Mouse (Mus musculus): ENCODE results near the gene Eng.

Eng gene

GRCm38 (mm10) chr2:32709521-32710137, 63.2 kb downstream of the Eng start:
- DNase-seq (ENCODE audit: low spot score in 2 of 2), result no peak

GRCm38 (mm10) chr2:32710425-32710824, 64.0 kb downstream of the Eng start:
- no peak for DNase-seq (ENCODE audit: low spot score in 2 of 2)

- DNase-seq (ENCODE audit: low spot score in 2 of 2), result no peak
Measured at GRCm38 (mm10) chr2:32711301-32712056, 65.1 kb downstream of the Eng start.

GRCm38 (mm10) chr2:32712108-32712551, 65.7 kb downstream of the Eng start:
- peak; percentile 65 to 68 for DNase-seq (ENCODE audit: low spot score in 2 of 2)

DNA sequence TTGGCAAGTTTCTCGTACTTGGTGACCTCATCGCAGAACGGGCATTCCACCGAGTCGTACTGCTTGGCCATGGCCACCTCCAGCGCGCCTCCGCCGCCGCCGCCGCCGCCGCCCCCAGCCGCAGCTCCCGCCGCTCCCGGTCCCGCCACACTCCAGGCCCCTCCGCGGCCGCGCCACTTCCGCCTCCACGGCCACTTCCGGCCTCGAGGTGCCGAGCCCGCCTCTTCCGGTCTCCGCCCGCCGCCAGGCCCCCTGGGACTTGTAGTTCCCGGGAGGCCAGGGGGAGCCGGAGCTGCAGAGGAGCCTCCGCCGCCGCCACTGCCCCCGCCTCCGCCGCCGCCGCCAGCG, 66.2 kb downstream of the Eng start:
- peak; percentile 93 to 95 for DNase-seq (ENCODE audit: low spot score in 2 of 2)

GRCm38 (mm10) chr2:32712934-32713817, 66.8 kb downstream of the Eng start, which contains the start of gene Cdk9:
Gene Cdk9, minus strand, starts transcription at chr2:32713076.
- peak; percentile 94 to 95 for DNase-seq (ENCODE audit: low spot score in 2 of 2)

- DNase-seq (ENCODE audit: low spot score in 2 of 2), result peak in 1 of 2 experiments; percentile 27
Measured at GRCm38 (mm10) chr2:32714117-32714986, 68.0 kb downstream of the Eng start.

- DNase-seq (ENCODE audit: low spot score in 2 of 2), result no peak
Measured at GRCm38 (mm10) chr2:32714987-32715425, 68.6 kb downstream of the Eng start.

DNA sequence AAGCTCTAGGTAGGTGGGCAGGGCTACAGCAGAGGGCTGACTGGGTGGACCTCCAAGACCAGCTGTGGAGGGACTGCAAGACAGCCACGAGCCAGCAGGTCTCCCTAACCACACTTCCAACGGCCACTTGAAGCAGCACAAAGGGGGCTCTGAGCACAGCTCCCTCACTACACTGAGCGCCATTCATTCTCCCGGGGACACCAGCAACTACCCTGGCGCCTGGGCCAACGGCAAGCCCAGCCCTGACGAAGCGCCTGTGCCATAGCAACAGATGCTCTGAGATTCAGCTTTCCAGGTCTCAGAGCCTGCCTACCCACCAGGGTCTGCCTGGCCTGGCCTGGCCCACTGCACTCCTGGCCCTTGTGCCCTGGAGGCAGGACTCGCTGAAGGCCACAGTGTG, 72.4 kb downstream of the Eng start:
- peak in 1 of 2 experiments; percentile 25 for DNase-seq (ENCODE audit: low spot score in 2 of 2)

DNA sequence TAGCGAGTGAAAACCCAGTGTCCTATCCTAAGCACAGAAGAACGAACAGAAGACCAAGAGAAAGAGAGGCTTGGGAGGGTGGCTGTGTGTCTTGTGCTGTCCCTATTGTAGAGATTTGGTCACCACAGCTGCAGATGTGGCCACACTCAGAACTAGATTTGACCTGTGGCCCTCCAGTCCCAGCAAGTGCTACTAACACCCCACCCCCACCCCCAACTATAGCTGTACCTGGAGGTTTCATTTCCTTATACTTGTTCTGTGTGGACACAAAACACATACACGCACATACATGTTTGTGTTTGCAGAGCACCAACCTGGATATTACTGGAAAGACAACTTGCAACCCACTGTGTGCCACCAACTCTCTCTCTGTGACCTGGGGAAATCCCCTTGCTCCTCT, 73.7 kb downstream of the Eng start:
- DNase-seq (ENCODE audit: low spot score in 2 of 2), result no peak

DNA sequence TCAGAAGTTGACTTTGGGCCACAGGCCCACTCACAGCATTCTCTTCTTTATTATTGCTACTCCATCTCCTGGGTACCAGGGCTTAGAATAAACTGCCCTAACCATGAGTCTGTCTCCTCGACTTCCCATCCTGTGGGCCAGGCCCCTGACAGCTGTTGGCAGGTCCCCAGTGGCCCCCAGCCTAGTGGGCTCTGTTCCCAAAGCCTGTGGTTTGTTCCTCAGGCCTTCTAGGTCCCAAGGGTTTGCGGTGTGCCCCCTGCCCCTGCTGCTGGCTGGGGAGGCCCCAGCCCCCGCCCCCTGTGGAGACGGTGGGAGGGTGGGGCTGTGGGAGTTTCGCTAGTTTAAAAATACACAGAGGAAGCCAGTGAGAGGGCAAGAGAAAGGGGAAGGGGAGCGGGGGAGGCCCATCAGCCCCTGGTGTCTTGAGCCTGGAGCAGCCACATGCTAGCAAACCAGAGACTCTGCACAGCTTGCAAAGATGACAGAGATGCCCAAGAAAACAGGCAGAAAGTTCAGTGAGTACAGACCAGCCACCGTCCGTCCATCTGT, 74.4 kb downstream of the Eng start, which contains the start of gene Sh2d3c:
Sh2d3c (plus strand) TSS at position 375 of the 549 bp plus-strand sequence.
- peak; percentile 48 to 54 for DNase-seq (ENCODE audit: low spot score in 2 of 2)

DNA sequence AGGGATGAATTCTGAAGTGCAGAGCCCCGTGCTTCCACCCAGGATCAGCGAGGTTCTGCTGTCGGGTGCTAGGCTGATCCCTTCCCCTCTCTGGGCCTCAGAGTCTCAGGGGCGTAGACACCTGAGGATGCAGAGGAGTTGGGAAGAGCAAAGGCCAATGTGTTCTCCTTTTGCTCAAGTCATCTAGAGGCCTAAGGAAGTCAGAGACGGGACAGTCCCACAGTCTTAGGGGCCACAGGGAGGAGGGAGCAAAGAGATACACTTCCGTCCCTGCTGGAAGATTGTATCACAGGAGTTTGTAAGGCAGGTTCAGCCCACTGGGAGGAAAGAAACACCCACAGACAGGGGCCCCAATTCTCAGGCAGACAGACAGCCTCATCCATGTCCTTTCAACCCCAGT, 75.7 kb downstream of the Eng start:
- peak in 1 of 2 experiments; percentile 24 for DNase-seq (ENCODE audit: low spot score in 2 of 2)

- DNase-seq (ENCODE audit: low spot score in 2 of 2), result no peak
Measured at GRCm38 (mm10) chr2:32722581-32722980, 76.2 kb downstream of the Eng start.

- no peak for DNase-seq (ENCODE audit: low spot score in 2 of 2)
Measured at GRCm38 (mm10) chr2:32724149-32724548, 77.8 kb downstream of the Eng start.

- DNase-seq (ENCODE audit: low spot score in 2 of 2), result peak; percentile 51 to 56
Measured at GRCm38 (mm10) chr2:32724832-32725790, 78.7 kb downstream of the Eng start.

GRCm38 (mm10) chr2:32727435-32727834, 81.0 kb downstream of the Eng start:
- DNase-seq (ENCODE audit: low spot score in 2 of 2), result peak; percentile 64 to 69

DNA sequence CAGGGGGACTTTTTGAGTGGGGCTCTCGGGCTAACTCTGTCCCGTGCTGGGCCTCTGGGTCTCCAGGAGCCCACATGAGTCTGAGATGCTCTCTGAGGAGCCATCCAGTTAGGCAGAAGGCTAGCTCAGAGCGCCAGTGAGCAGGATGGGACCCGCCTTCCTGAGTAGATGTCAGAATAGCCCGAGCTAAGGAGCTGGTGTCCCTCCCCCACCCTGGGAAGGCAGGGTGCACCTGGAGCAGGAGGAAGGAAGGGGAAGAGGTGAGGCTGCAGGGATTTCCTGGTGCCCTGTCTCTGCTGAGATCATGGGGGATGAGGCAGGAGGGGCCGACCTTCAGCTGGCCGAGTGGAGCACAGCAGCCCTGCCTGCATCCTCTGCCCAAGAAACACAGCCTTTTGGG, 82.1 kb downstream of the Eng start:
- DNase-seq (ENCODE audit: low spot score in 2 of 2), result no peak

DNA sequence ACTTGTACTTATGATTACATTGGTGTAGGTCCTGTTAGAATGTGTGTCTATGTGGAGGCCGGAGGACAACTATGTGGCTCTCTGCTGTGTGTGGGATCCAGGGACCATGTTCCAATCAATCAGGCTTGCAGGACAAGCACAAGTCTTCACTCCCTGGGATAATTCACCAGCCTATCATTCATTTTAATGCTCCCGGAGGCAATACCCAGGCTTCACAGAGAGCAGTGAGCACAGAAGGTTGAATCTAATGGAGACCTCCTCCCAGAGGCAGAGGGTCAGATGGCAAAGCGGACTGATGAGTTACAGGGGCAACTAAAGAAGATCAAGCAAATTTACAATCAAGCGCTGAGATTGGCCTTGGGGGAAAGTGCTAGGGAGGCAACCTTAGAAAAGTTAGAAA, 83.2 kb downstream of the Eng start:
- no peak for DNase-seq (ENCODE audit: low spot score in 2 of 2)

DNA sequence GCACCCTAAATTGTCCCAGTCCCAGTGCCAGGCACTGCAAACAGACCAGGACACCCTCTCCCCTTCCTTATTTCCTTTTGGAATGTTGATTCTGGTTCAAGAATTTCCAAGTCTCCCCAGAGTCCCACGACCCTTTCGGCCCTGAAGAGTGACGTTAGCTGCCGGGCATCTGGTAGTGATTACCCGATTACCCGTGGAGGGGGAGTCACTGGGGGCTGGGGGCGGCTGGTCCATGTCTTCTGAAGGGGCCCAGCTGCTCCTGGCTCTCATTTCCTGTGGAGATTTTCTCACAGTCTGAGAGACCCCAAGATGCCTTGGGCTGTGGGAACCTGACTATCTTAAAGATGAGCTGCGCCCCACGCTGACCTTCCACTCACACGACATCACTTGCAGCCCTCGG, 84.5 kb downstream of the Eng start:
- no peak for DNase-seq (ENCODE audit: low spot score in 2 of 2)

GRCm38 (mm10) chr2:32731911-32732310, 85.5 kb downstream of the Eng start:
- no peak for DNase-seq (ENCODE audit: low spot score in 2 of 2)

All from thymus, postnatal 10 days (tissue).